Mouse (Mus musculus): Measurements from ENCODE around the gene Prkn.

The Prkn gene

DNA sequence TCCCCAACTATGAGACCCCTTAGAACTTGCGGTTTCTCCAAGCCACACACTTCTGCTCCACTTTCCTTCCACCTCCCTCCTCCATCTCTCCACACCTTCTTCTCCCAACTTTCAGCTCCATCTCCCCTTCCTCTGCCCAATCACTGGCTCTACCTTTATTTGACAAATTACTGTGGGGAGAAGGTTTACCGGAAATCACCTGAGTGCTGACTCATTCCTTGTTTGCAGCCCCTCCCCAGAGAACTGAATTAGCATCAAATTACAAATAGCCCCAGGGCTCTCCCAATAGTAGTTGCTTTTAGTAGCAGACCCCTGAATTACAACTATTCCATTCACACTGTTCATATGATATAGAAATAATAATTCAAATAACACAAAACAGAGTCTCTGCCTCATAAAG is 1036.1 kb downstream of the Prkn start:
- in situ Hi-C loops (cut with MboI; ENCODE audit: unreplicated experiment in 2 of 2) = no loop called here

DNA sequence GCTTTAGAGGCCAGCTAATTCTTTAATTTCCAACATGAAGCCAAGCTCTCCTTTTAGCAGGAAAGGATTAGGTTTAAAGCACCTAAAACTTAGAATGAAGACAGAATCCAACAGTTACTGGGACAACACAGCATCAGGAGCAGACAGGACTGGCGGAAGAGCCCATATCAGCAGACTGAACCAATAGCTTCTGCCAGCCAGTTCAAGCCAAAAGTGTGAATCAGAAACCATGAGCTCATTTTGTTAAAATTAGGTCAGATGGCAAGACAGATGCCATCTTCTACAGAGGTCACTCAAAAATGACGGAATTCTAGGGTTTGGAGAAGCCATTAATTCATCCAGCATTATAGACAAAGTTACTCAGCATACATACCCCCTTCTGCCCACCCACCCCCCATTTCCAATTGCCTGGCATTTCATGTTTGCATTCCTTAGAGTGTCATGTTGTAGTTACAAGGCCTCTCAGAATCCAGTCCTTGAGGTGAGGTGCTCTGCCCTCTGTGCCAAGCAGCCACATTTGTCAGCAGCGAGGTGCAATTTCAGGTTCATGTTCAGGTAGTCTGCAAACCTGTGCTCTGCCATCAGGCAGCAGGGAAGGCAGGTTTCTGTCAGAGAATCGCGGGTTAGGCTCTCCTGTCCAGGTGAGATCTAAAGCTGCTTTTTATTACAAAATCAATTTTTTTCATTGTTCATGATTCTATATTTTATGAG is 1041.1 kb downstream of the Prkn start:
- in situ Hi-C loops (cut with MboI; ENCODE audit: unreplicated experiment in 2 of 2) = no loop called here

DNA sequence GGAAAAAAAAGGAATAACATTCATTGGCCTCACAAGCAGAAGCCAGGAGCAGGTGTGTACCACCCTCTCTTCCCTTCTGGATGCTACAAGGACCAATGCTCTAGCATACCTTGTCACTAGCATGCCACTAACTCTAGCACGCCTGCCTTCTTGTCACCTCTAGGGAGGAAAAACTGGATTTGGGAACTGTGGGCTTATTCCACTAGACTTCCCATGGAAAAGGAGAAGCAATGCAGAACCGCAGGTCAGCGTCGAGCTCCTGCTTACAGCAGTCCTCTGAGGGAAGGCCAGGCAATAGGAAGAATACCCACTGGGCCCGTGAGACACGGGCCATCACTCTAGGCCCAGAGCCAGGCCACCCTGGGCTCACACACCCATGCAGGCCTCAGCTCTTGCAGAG is 1045.4 kb downstream of the Prkn start:
- in situ Hi-C loops (cut with MboI; ENCODE audit: unreplicated experiment in 2 of 2) = no loop called here

GRCm38 (mm10) chr17:11886963-11887362 is 1046.8 kb downstream of the Prkn start:
- in situ Hi-C loops (cut with MboI; ENCODE audit: unreplicated experiment in 2 of 2) = no loop called here

GRCm38 (mm10) chr17:11887591-11888205 is 1047.5 kb downstream of the Prkn start:
- in situ Hi-C loops (cut with MboI; ENCODE audit: unreplicated experiment in 2 of 2) = no loop called here

- in situ Hi-C loops (cut with MboI; ENCODE audit: unreplicated experiment in 2 of 2) = no loop called here
Measured at GRCm38 (mm10) chr17:11888806-11889205, 1048.6 kb downstream of the Prkn start.

- in situ Hi-C loops (cut with MboI; ENCODE audit: unreplicated experiment in 2 of 2) = no loop called here
Measured at GRCm38 (mm10) chr17:11900300-11900699, 1060.1 kb downstream of the Prkn start.

DNA sequence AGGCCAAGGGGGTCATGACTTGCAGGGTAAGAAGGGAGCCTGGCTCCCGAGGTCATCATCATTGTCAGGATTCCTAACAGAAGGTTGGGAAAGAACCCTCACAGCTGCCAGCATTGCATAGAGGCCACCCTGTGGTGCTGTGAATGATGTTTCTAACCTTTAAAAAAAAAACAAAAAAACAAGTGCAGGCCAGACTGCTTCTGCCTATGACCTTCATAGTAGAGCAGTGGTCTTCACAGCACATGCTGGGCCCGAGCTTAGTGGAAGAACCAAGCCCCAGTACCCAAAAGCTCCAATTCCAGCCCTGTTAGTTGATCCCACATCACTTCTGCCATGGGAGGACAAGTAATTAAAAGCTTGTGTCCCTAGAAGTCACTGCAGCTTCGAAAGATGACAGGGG is 1061.5 kb downstream of the Prkn start:
- in situ Hi-C loops (cut with MboI; ENCODE audit: unreplicated experiment in 2 of 2) = no loop called here

GRCm38 (mm10) chr17:11903001-11903400 is 1062.8 kb downstream of the Prkn start:
- in situ Hi-C loops (cut with MboI; ENCODE audit: unreplicated experiment in 2 of 2) = no loop called here

DNA sequence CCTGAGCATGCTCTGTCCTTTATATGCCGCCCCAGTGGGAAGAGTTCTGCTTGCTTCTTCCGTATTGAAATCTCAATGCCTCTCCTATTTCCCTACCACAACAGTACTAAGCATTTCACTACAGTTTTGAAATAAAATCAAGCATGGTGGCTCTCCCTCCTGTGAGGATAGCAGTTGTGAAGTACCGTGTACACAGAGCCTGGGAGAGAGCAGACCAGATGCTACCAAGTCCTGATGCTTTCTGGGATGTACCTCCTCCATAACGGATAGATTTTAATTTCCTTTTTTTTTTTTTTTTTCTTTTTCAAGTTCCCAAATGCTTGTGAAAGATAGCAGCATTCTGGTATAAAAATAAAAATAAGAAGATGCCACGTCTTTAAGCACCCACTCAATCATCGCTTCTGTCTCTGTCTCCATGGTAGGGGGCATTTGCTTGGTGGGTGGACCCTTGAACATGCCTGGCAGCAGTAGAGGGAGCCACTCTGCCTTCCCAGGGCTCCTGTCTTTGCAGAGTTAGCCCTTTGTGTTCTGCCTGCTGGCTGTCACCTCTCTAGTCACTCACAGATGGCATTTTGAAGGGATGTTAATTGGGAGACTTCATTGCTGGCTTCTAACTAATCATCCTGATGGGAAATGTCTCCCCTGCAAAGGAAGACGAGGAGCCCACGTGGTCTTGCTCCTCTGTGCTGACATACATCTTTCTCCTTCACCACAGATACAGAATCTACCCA is 1070.6 kb downstream of the Prkn start:
- in situ Hi-C loops (cut with MboI; ENCODE audit: unreplicated experiment in 2 of 2) = no loop called here

DNA sequence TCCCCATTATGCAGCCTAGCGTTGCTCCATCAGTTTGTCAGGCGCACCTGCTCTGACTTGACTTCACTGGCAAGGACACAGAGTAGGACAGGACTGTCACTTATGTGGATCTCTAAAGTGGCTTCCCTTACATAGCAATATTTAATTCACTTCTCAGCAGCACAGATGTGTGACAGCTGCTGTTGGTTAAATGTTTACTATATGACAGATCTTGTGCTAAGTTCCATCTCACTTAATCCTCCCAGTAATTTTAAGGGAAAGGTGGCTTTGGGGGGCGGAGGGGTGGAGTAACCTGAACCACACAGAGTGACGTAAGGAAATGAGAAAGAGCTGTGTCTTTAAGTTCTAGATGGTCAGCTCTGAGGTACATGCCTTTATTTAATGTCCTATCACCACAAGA is 1072.0 kb downstream of the Prkn start:
- in situ Hi-C loops (cut with MboI; ENCODE audit: unreplicated experiment in 2 of 2) = no loop called here

- in situ Hi-C loops (cut with MboI; ENCODE audit: unreplicated experiment in 2 of 2) = no loop called here
Measured at GRCm38 (mm10) chr17:11912872-11913365, 1072.7 kb downstream of the Prkn start.

DNA sequence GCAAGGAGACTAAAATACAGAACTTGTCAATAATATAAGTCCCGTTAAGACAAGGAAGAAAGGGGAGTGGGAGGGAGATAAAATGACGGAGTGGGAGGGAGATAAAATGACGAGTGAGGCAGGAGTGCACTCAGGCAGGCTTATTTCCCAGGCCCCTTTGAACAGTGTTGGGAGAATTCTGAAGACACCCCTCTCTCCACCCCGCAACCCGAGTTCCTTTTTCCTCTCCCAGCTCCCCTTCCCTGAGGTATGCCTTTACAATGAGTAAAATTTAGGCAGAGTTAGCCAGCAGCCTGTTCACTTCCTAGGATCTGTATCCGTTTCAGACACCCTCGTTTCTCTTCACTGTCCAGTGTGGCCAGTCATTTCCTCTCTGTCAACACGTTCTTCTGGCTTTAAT is 1073.4 kb downstream of the Prkn start:
- in situ Hi-C loops (cut with MboI; ENCODE audit: unreplicated experiment in 2 of 2) = no loop called here

- in situ Hi-C loops (cut with MboI; ENCODE audit: unreplicated experiment in 2 of 2) = no loop called here
Measured at GRCm38 (mm10) chr17:11914451-11914850, 1074.3 kb downstream of the Prkn start.

- in situ Hi-C loops (cut with MboI; ENCODE audit: unreplicated experiment in 2 of 2) = no loop called here
Measured at GRCm38 (mm10) chr17:11918123-11918801, 1078.1 kb downstream of the Prkn start.

- in situ Hi-C loops (cut with MboI; ENCODE audit: unreplicated experiment in 2 of 2) = no loop called here
Measured at GRCm38 (mm10) chr17:11919581-11919980, 1079.4 kb downstream of the Prkn start.

DNA sequence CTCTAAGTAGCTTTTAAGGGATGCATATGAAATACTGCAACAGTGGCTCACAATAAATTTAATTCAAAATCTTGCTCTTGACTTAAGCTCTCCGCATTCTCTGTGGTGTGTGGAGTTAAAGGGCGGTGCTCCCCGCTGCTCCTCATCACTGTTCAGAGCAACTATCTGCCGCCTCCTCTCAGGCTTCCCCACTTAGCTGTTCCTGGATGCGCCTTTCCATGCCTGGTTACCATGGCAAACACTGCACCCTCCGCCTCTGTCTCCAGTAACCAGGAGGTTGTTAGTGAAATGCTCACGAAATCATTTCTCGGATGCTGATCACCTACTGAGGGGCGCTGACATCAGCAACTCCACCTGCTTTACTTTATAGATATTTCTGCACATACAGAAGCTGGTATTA is 1080.8 kb downstream of the Prkn start:
- in situ Hi-C loops (cut with MboI; ENCODE audit: unreplicated experiment in 2 of 2) = no loop called here

DNA sequence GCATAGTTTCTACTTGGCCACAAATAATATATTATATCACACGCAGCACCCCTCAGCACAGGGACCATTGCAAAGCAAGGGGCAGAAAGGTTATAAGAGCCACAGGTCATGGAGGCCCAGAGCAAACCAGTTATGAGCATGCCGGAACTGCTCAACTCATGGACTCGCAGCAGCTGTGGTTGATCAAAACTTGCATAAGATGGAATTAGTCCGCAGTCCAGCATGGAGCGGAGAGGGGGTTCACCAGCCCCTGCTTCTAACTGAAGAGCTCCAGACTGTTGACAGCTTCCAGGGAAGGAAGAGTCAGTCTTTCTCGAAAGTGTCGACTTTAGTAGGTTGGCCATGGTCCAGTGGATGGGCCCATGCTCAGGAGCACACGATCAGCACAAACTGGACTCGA is 1083.8 kb downstream of the Prkn start:
- in situ Hi-C loops (cut with MboI; ENCODE audit: unreplicated experiment in 2 of 2) = no loop called here

- in situ Hi-C loops (cut with MboI; ENCODE audit: unreplicated experiment in 2 of 2) = no loop called here
Measured at GRCm38 (mm10) chr17:11926865-11927386, 1086.7 kb downstream of the Prkn start.

DNA sequence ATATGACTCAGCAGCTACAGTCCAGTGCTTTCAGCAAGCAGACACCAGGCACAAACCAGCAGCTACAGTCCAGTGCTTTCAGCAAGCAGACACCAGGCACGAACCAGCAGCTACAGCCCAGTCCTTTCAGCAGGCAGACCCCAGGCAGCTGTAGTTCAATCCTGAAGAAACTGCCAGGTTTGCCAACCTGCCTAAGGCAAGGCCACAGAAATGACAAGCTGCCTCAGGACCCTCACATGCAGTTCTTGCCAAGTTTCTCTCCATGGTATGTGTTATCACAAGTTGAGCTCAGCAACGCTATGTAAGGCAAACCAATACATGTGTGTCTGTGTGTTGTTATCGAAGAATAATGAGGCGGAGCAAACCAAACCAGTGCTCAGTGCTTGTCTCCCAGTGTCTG is 1091.5 kb downstream of the Prkn start:
- in situ Hi-C loops (cut with MboI; ENCODE audit: unreplicated experiment in 2 of 2) = no loop called here

DNA sequence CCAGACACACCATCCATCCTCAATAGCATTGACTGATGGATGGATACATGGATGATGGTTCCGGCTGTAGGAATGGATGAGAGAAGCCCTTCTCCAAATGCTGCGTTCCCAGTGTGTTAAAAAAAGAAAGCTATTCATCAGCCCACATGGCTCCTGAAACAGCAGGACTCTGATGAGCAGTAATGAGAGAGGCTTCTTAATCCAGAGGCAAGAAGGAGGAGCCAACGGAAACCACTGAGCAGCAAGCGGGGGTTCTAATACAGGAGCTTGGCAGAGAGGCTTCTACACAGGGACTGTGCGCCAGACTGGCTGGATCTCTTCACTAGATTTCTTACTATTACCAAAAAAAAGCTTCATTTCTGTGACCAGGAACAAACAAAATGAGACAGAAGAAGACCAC is 1093.6 kb downstream of the Prkn start:
- in situ Hi-C loops (cut with MboI; ENCODE audit: unreplicated experiment in 2 of 2) = no loop called here

Measured in v-Abl transformed pro-B cells (cell line).